Mouse (Mus musculus) layer of hippocampus, adult 9-11 months (tissue): ENCODE measurements around the gene Tbc1d16.
"Not testable (repeated sequence)": the region's sequence is repeated elsewhere in the genome, so short reads cannot be mapped to it uniquely, and the experiment has no call there.

Source experiments
- DNase-seq: peaks from one replicate; pipeline ENCODE4 v3.0.0; 2022

The Tbc1d16 gene

DNA sequence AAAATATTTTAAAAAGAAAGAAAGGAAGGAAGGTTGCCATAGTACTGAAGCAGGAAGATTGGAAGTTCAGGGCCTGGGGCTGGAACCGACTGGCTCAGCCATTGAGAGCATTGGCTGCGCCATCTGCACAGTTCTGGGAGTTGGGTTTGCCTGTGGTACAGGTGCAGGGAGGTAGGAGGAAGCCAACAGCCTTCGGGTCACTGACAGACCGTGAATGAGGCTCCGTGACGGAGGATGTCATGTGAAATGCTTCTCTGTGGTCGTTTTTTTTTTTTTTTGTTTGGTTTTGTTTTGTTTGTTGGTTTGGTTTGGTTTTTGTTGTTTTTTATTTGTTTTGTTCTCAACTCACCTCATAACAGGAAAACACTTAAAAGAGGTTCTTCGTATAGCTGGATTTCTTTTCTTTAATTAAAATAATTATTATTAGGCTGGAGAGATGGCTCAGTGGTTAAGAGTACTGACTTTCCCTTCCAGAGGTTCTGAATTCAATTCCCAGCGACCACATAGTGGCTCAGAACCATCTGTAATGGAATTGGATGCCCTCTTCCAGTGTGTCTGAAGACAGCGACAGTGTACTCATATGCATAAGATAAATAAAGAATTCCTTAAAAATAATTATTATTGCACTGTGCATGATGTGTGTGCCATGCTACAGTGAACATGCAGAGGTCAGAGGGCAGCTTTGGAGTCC lies 119.6 kb downstream of the Tbc1d16 start:
- DNase-seq, result no peak

DNA sequence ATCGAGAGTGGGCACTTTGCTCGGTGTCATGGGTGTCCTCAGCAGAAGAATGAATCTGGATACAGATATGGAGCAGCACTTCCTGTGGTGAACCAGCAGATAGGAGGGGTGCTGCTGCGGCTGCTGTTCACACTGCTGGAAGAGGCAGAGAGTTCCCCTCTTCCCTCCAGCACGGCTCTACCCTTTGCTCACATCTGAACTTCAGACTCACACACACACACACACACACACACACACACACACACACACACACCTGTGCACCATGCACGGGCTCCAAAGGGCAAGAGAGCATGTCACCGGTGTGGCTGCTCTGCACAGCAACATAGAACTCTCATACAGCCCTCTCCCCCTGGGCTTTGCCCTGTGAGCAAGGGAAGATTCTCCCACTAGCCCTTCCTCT lies 122.0 kb downstream of the Tbc1d16 start:
- DNase-seq, result no peak

DNA sequence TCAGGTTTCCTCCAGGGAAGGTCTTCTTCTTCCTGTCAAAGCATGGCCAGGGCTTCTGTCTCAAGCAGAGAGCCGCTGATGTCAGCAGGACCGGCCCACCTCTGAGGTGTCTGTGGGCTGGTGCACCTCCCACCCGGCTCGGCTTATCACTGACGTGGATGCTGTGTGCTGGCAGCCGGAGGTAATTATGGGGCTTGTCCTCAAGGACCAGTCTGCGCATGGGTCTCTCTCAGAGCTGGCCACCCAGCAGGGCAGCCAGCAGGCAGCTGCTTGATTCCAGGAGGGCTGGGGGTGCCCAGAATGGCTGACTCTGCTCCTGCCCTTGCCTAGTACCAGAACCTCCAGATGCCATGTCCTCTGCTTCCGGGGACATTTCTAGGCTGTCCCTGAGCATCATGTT lies 122.6 kb downstream of the Tbc1d16 start:
- DNase-seq, result no peak

DNA sequence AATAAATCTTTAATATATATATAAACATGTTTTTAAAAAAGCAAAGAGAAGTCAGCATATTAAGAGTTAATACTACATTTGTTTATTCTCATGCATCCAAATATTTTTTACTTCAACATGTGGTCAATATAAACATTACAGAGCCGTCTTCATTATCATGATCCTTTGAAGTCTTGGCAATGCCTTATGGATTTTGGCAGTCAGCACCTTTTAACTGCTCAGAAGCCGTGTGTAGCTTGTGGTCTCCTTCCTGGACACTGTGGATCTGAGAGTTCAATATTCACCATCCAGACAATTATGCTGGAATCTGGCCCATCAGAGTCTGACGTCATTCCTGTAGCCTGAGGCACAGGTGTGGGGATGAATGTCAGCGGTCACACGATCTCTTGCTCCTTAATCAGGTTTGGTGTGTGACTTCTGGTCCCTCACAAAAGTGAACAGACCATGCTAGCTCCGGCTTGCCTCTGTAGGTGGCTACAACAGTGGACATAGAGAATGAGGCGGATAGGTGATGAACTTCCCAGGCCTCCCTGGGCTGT lies 123.2 kb downstream of the Tbc1d16 start:
- DNase-seq, result no peak

- no peak for DNase-seq
Measured at GRCm38 (mm10) chr11:119103991-119104390, 124.3 kb downstream of the Tbc1d16 start.

DNA sequence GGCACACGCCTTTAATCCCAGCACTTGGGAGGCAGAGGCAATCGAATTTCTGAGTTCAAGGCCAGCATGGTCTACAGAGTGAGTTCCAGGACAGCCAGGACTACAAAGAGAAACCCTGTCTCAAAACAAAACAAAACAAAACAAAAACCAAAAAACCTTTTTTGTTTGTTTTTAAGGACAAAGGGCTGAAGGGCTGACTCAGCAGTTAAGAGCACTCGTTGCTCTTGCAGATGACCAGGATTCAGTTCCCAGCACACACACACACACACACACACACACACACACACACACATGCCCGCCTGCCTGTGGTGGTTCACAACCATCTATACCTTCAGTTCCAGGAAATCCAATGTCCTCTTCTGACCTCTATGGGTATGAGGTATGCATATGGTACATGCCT lies 127.9 kb downstream of the Tbc1d16 start:
- DNase-seq, result not testable (repeated sequence)

GRCm38 (mm10) chr11:119098202-119098601 lies 130.1 kb downstream of the Tbc1d16 start:
- no peak for DNase-seq

DNA sequence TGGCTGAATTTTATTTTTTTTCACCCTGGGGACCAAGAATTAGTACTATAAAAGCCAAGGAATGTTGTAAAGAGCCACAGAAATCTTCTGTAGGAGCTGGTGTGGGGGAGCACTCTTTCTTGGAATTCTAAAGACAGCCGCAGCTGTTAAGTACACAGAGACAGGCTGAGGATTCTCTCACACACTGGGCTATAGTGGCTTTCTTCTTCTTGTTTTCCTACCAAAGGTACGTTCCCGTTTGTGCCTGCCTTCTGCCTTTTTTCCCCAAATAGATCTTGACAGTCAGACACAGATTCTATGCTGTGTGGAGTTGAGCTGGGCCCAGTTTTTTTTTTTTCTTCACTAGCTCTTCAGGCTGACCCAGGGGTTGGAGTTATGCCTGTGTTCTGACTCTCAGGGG lies 132.9 kb downstream of the Tbc1d16 start:
- DNase-seq, result no peak

GRCm38 (mm10) chr11:119093322-119093721 lies 135.0 kb downstream of the Tbc1d16 start:
- no peak for DNase-seq
